In genomic region chr7:65657490-65658120, GRCm38 (mm10) we compare ENCODE assay signal across 27 mouse cellular contexts. TPM values are rescaled to one million over a fixed set of nuclear protein-coding genes. Genes with fewer than 3 reads are reported as not detected.
A peak's percentile ranks its signal among the peaks of the same experiment; 100 is the strongest.
DNase-seq lines count a peak whose midpoint lies in the region; ATAC-seq and TF ChIP-seq lines count a peak whose summit lies in the region.
"Had no signal": no experiment of that assay in that cellular context is flagged by ENCODE, and none has a peak within 500 bp of the region (broad histone marks: within the 10 kb centered on the region; RNA-seq: fewer than 3 reads in every experiment).

No protein-coding gene starts in this region.

- no peak for DNase-seq in liver, embryonic 11.5 days (ENCODE audit: low spot score)
- no peak for DNase-seq in liver
- no peak for DNase-seq in liver, embryonic 14.5 days (ENCODE audit: low read depth in 3 of 3, low spot score in 3 of 3)
- no peak for DNase-seq in liver, postnatal 0 days
- DNase-seq in left cerebral cortex, postnatal 4 days = no peak
- DNase-seq in heart, adult 18-20 months = no peak
- no peak for DNase-seq in kidney, adult 9 months
- no peak for DNase-seq in kidney, adult 2 months
- DNase-seq: adrenal gland, postnatal 10 days; adrenal gland, postnatal 36 days; cerebellum, adult 18-20 months; cerebellum, adult 9-10 months; cerebellum, postnatal 25 days; embryo, embryonic 11 days; gastrocnemius, postnatal 25 days; heart, adult 2 months; heart, postnatal 14 days; heart, postnatal 4 days had no signal

- peaks cover 14% of the 10 kb centered on the region for H3K36me3 ChIP-seq in liver, embryonic 11.5 days (ENCODE audit: control insufficient read depth, insufficient read depth, low read length)
- H3K36me3 ChIP-seq in liver, embryonic 14.5 days (replicated peaks; ENCODE audit: control insufficient read depth, insufficient read depth, low read depth) = peaks cover 31% of the 10 kb centered on the region
- peaks cover 31% of the 10 kb centered on the region for H3K36me3 ChIP-seq in liver, postnatal 0 days (replicated peaks; ENCODE audit: insufficient read depth, low read length)
- no peaks in the 10 kb centered on the region; the same call in 1 of the 2 replicates for H3K36me3 ChIP-seq in kidney, adult 2 months (ENCODE audit: control insufficient read depth, insufficient read depth, low read length)

- TF ChIP-seq CTCF in liver, embryonic 14.5 days (IDR thresholded peaks at IDR 0.05; ENCODE audit: low read depth) = no peak
- TF ChIP-seq CTCF in liver, postnatal 0 days (IDR thresholded peaks at IDR 0.05; ENCODE audit: low read depth) = no peak
- no peak for TF ChIP-seq CTCF in kidney, adult 2 months (conservative IDR thresholded peaks at IDR 0.05; ENCODE audit: insufficient read depth, insufficient read length, low read depth, low read length)

- ATAC-seq in liver, embryonic 11.5 days (replicated peaks; ENCODE audit: low FRiP score) = peak; percentile 91
- ATAC-seq in liver, embryonic 14.5 days (ENCODE audit: insufficient read depth) = peak; percentile 89
- no peak for ATAC-seq in liver, postnatal 0 days
- ATAC-seq: forebrain, embryonic 15.5 days; Patski had no signal

- TF ChIP-seq EP300 in liver, embryonic 14.5 days (IDR thresholded peaks at IDR 0.05; ENCODE audit: low read depth) = peak; percentile 37; the same call in 1 of the 2 replicates
- TF ChIP-seq EP300 in liver, postnatal 0 days (IDR thresholded peaks at IDR 0.05; ENCODE audit: low read depth) = peak; percentile 28; the same call in 1 of the 2 replicates

- H3K4me1 ChIP-seq in liver, embryonic 11.5 days (replicated peaks; ENCODE audit: control insufficient read depth, insufficient read depth, low read length) = peaks cover 6% of the 10 kb centered on the region
- peaks cover 5 to 19% of the 10 kb centered on the region in 2 experiments for H3K4me1 ChIP-seq in liver, embryonic 14.5 days (replicated peaks; ENCODE audit: control insufficient read depth in 2 of 2, insufficient read depth in 2 of 2, low read length in 1 of 2)
- H3K4me1 ChIP-seq in liver, postnatal 0 days (ENCODE audit: insufficient read depth) = no peaks in the 10 kb centered on the region
- no peaks in the 10 kb centered on the region for H3K4me1 ChIP-seq in kidney, adult 2 months (ENCODE audit: control insufficient read depth, insufficient read depth, low read length)
- H3K4me1 ChIP-seq: embryonic facial prominence, embryonic 13.5 days; forebrain, embryonic 12.5 days; forebrain, embryonic 15.5 days had no signal

- no peak for TF ChIP-seq POLR2A in kidney, adult 2 months (IDR thresholded peaks at IDR 0.05; ENCODE audit: low read depth, low read length)

- H3K9me3 ChIP-seq in liver, embryonic 11.5 days (ENCODE audit: control insufficient read depth, low read length) = no peaks in the 10 kb centered on the region
- no peaks in the 10 kb centered on the region for H3K9me3 ChIP-seq in liver, embryonic 14.5 days (ENCODE audit: control insufficient read depth, low read length)
- H3K9me3 ChIP-seq in liver, postnatal 0 days (ENCODE audit: low read length) = no peaks in the 10 kb centered on the region
- H3K9me3 ChIP-seq: embryonic facial prominence, embryonic 10.5 days; embryonic facial prominence, embryonic 13.5 days; forebrain, embryonic 12.5 days; forebrain, embryonic 15.5 days; heart, embryonic 10.5 days; heart, embryonic 13.5 days had no signal

- intact Hi-C loops in left cerebral cortex, postnatal 4 days (cut with DNase I) = no loop called here

- peak overlapping the region; percentile 25; the same call in 1 of the 2 replicates for H3K9ac ChIP-seq in liver, embryonic 11.5 days (ENCODE audit: low read depth, low read length)
- H3K9ac ChIP-seq in liver, embryonic 14.5 days (replicated peaks) = no peak overlapping the region; the same call in 1 of the 2 replicates
- no peak overlapping the region for H3K9ac ChIP-seq in liver, postnatal 0 days (replicated peaks)
- H3K9ac ChIP-seq: embryonic facial prominence, embryonic 13.5 days; forebrain, embryonic 12.5 days; forebrain, embryonic 15.5 days; heart, embryonic 13.5 days; hindbrain, embryonic 14.5 days had no signal

- WGBS in liver, embryonic 11.5 days = 63% methylated on average over 2 of the region's 2 CpGs
- WGBS in liver, embryonic 14.5 days (ENCODE audit: insufficient replicate concordance) = 41% methylated on average over 2 of the region's 2 CpGs
- WGBS in liver, postnatal 0 days (ENCODE audit: insufficient replicate concordance) = 62% methylated on average over 2 of the region's 2 CpGs
- WGBS in kidney, adult 2 months = 96% methylated on average over 2 of the region's 2 CpGs

- H3K27me3 ChIP-seq in liver, embryonic 11.5 days (replicated peaks; ENCODE audit: control insufficient read depth, insufficient read depth, low read length) = no peaks in the 10 kb centered on the region
- no peaks in the 10 kb centered on the region for H3K27me3 ChIP-seq in liver, embryonic 14.5 days (ENCODE audit: control insufficient read depth, insufficient read depth, low read length)
- H3K27me3 ChIP-seq in liver, postnatal 0 days (ENCODE audit: insufficient read depth, low read length) = no peaks in the 10 kb centered on the region
- no peaks in the 10 kb centered on the region for H3K27me3 ChIP-seq in kidney, adult 2 months (replicated peaks; ENCODE audit: control insufficient read depth, insufficient read depth, low read length)
- H3K27me3 ChIP-seq: embryonic facial prominence, embryonic 13.5 days; forebrain, embryonic 12.5 days; forebrain, embryonic 15.5 days; heart, embryonic 13.5 days; Patski had no signal

- H3K4me3 ChIP-seq in liver, embryonic 11.5 days (ENCODE audit: low read depth, low read length) = no peak overlapping the region
- H3K4me3 ChIP-seq in liver, embryonic 14.5 days (ENCODE audit: insufficient read depth in 1 of 2, low read depth in 2 of 2, low read length in 2 of 2) = no peak overlapping the region
- no peak overlapping the region for H3K4me3 ChIP-seq in liver, postnatal 0 days (ENCODE audit: low read depth, low read length)
- H3K4me3 ChIP-seq in kidney, adult 2 months (ENCODE audit: insufficient read depth, low read depth, low read length) = no peak overlapping the region
- H3K4me3 ChIP-seq: embryonic facial prominence, embryonic 10.5 days; embryonic facial prominence, embryonic 13.5 days; erythroblast, embryonic 14.5 days; forebrain, embryonic 12.5 days; forebrain, embryonic 15.5 days; heart, adult 2 months; heart, embryonic 10.5 days; heart, embryonic 13.5 days had no signal

- H3K27ac ChIP-seq in liver, embryonic 11.5 days (ENCODE audit: low read depth, low read length) = peak overlapping the region; percentile 86
- H3K27ac ChIP-seq in liver, embryonic 14.5 days = peak overlapping the region; percentile 33; the same call in 1 of the 2 replicates
- H3K27ac ChIP-seq in liver, postnatal 0 days (ENCODE audit: low read depth) = no peak overlapping the region
- H3K27ac ChIP-seq in kidney, adult 2 months (ENCODE audit: insufficient read depth, low read depth, low read length) = no peak overlapping the region
- H3K27ac ChIP-seq: embryonic facial prominence, embryonic 10.5 days; embryonic facial prominence, embryonic 13.5 days; forebrain, embryonic 12.5 days; forebrain, embryonic 15.5 days; heart, adult 2 months; heart, embryonic 10.5 days; heart, embryonic 13.5 days; hindbrain, embryonic 14.5 days had no signal

- H3K4me2 ChIP-seq in liver, embryonic 11.5 days = peak overlapping the region; percentile 39
- peak overlapping the region; percentile 26 for H3K4me2 ChIP-seq in liver, embryonic 14.5 days (ENCODE audit: low read depth)
- H3K4me2 ChIP-seq in liver, postnatal 0 days (ENCODE audit: low read depth, low read length) = no peak overlapping the region
- H3K4me2 ChIP-seq: embryonic facial prominence, embryonic 13.5 days; forebrain, embryonic 12.5 days; forebrain, embryonic 15.5 days; heart, embryonic 13.5 days; hindbrain, embryonic 14.5 days had no signal

RNA-seq across cellular contexts. Expression of gene Tarsl2, which starts 12.9 kb away (rescaled TPM):
- polyA plus RNA-seq in liver, embryonic 11.5 days (2014; fragmentation: Nextera tagmentation; extraction: Ambion mirVana) = 35.4 and 39.3 TPM in 2 replicates
- 6.3 and 10.7 TPM in 2 replicates for polyA plus RNA-seq in liver, embryonic 14.5 days (2012; rRNA removed)
- polyA plus RNA-seq in liver, embryonic 14.5 days (2014; fragmentation: Nextera tagmentation; extraction: Ambion mirVana) = 18.2 and 22.9 TPM in 2 replicates
- polyA plus RNA-seq in liver, postnatal 0 days (2015; fragmentation: Nextera tagmentation; extraction: Ambion mirVana) = 5.7 and 5.9 TPM in 2 replicates
- total RNA-seq in left cerebral cortex, postnatal 4 days (2021) = 10 to 100 TPM; 41.3 to 42.1 TPM
- total RNA-seq in heart, adult 18-20 months (2021) = 10 to 100 TPM; 33.2 to 34.3 TPM
- 4.3 and 5.3 TPM in 2 replicates for polyA plus RNA-seq in kidney, adult 2 months (2012; rRNA removed)

RNA-seq across cellular contexts. Expression of gene Tm2d3, which starts 33.4 kb away (rescaled TPM):
- 58.2 and 61.0 TPM in 2 replicates for polyA plus RNA-seq in liver, embryonic 11.5 days (2014; fragmentation: Nextera tagmentation; extraction: Ambion mirVana)
- polyA plus RNA-seq in liver, embryonic 14.5 days (2012; rRNA removed) = 34.3 and 41.9 TPM in 2 replicates
- 33.6 and 34.6 TPM in 2 replicates for polyA plus RNA-seq in liver, embryonic 14.5 days (2014; fragmentation: Nextera tagmentation; extraction: Ambion mirVana)
- polyA plus RNA-seq in liver, postnatal 0 days (2015; fragmentation: Nextera tagmentation; extraction: Ambion mirVana) = 42.8 and 45.0 TPM in 2 replicates
- 10 to 100 TPM; 27.8 to 36.4 TPM for total RNA-seq in left cerebral cortex, postnatal 4 days (2021)
- total RNA-seq in heart, adult 18-20 months (2021) = 10 to 100 TPM; 20.1 to 24.0 TPM
- 199 and 263 TPM in 2 replicates for polyA plus RNA-seq in kidney, adult 2 months (2012; rRNA removed)

Comparison
In these comparisons a context has a peak if more than half of its experiments do, and no peak if none do; other contexts are left out.
1. H3K27ac ChIP-seq: peak in liver, embryonic 11.5 days (single experiment) and liver, embryonic 14.5 days (single experiment); none in liver, postnatal 0 days (single experiment) and kidney, adult 2 months (single experiment).